Mouse (Mus musculus): ENCODE measurements around the gene Sla2.
"Not testable (repeated sequence)": the region's sequence is repeated elsewhere in the genome, so short reads cannot be mapped to it uniquely, and the experiment has no call there.

GRCm38 (mm10) chr2:156925075-156925474, 38.1 kb upstream of the Sla2 start:
- not testable (repeated sequence) for TF ChIP-seq CTCF (IDR thresholded peaks at IDR 0.05; ENCODE audit: extremely low read depth, insufficient read depth, insufficient read length, insufficient replicate concordance); POLR2A (IDR thresholded peaks at IDR 0.05; ENCODE audit: low read depth, low read length)
